Mouse (Mus musculus) lung, adult 2 months (tissue): Measurements from ENCODE around the gene Aldh3b2. TPM values are rescaled to one million over a fixed set of nuclear protein-coding genes. Genes with fewer than 3 reads are reported as not detected.

Source experiments
- DNase-seq: peaks from one replicate; pipeline ENCODE4 v3.0.0; 2022
- H3K4me1 ChIP-seq: fragments of 200-500 bp; 2 replicates; pipeline ENCODE4 v1.6.1; 2011; ENCODE audit warnings: low read length; ENCODE audit not compliant: control insufficient read depth, insufficient read depth
- H3K4me3 ChIP-seq: fragments of 200-500 bp; replicated peaks from 2 replicates; pipeline ENCODE3; 2011; ENCODE audit warnings: low read depth, mild to moderate bottlenecking, control low read depth, low read length; ENCODE audit errors: extremely low read depth
- CTCF ChIP-seq: fragments of 200-500 bp; IDR thresholded peaks from 2 replicates; pipeline ENCODE4 v1.5.1; 2011; ENCODE audit warnings: mild to moderate bottlenecking, low read length, control low read depth; ENCODE audit not compliant: insufficient read depth
- POLR2A ChIP-seq: fragments of 200-500 bp; IDR thresholded peaks from 2 replicates; pipeline ENCODE4 v1.6.1; 2011; ENCODE audit warnings: low read depth, mild to moderate bottlenecking, control low read depth, low read length, borderline replicate concordance; ENCODE audit errors: extremely low read depth
- WGBS: fragments of 180-500 bp; shearing (Covaris S2); methylation state at CpG from one replicate; pipeline ENCODE4 v1.1.7; 2018; 5-methylcytosine and 5-hydroxymethylcytosine counted together
- polyA plus RNA-seq: library from polyadenylated mRNA; depleted of rRNA; stranded (reverse); fragments of >200 nt; gene quantifications from 2 replicates; pipeline ENCODE4 v1.2.3, GENCODE M21; 2012; rRNA removed

The Aldh3b2 gene
- polyA plus RNA-seq, 1 experiment = 21.7 TPM

- no peak for DNase-seq
- no peak overlapping the region for H3K4me3 ChIP-seq
- H3K4me1 ChIP-seq = peaks cover 3% of the 10 kb centered on the region
- TF ChIP-seq POLR2A = no peak
- no peak for TF ChIP-seq CTCF
These were observed 42.7 kb downstream of the Aldh3b2 start for GRCm38 (mm10) chr19:4014802-4015201.

- H3K4me1 ChIP-seq = peaks cover 3% of the 10 kb centered on the region
- TF ChIP-seq CTCF (no peak), POLR2A (no peak)
- H3K4me3 ChIP-seq = no peak overlapping the region
- no peak for DNase-seq
- WGBS = 61% methylated on average over 5 of the region's 5 CpGs
These were observed 43.5 kb downstream of the Aldh3b2 start for GRCm38 (mm10) chr19:4015635-4016034.

- WGBS = 55% methylated on average over 10 of the region's 10 CpGs
- H3K4me1 ChIP-seq = peaks cover under 1% of the 10 kb centered on the region; the same call in 1 of the 2 replicates
- no peak for TF ChIP-seq POLR2A
- TF ChIP-seq CTCF = no peak
- no peak overlapping the region for H3K4me3 ChIP-seq
- no peak for DNase-seq
These were observed 45.9 kb downstream of the Aldh3b2 start for GRCm38 (mm10) chr19:4017921-4018587.

GRCm38 (mm10) chr19:4018743-4019583, 46.8 kb downstream of the Aldh3b2 start:
- H3K4me1 ChIP-seq = no peaks in the 10 kb centered on the region
- 16% methylated on average over 18 of the region's 18 CpGs for WGBS
- H3K4me3 ChIP-seq = no peak overlapping the region
- DNase-seq = peak; percentile 73
- no peak for TF ChIP-seq POLR2A
- peak; percentile 85 for TF ChIP-seq CTCF

- H3K4me3 ChIP-seq = no peak overlapping the region
- no peaks in the 10 kb centered on the region for H3K4me1 ChIP-seq
- WGBS = 37% methylated on average over 7 of the region's 7 CpGs
- TF ChIP-seq CTCF (no peak), POLR2A (no peak)
- no peak for DNase-seq
These were observed 51.1 kb downstream of the Aldh3b2 start for GRCm38 (mm10) chr19:4023185-4023584.

GRCm38 (mm10) chr19:4027576-4027975, 55.4 kb downstream of the Aldh3b2 start:
- DNase-seq = no peak
- no peaks in the 10 kb centered on the region for H3K4me1 ChIP-seq
- no peak for TF ChIP-seq CTCF
- H3K4me3 ChIP-seq = no peak overlapping the region

Other genes starting within 250 kb of the Aldh3b2 start
- 19.6 and 23.7 TPM in 2 replicates for gene Kmt5b, start 204.9 kb upstream of the Aldh3b2 start, polyA plus RNA-seq
- 75.9 and 81.6 TPM in 2 replicates for gene Chka, start 120.6 kb upstream of the Aldh3b2 start, polyA plus RNA-seq
- 157 and 164 TPM in 2 replicates for gene Tcirg1, start 65.2 kb upstream of the Aldh3b2 start, polyA plus RNA-seq
- gene Ndufs8, start 59.6 kb upstream of the Aldh3b2 start, polyA plus RNA-seq = 157 and 189 TPM in 2 replicates
- 71.9 and 85.0 TPM in 2 replicates for gene Aldh3b1, start 42.5 kb upstream of the Aldh3b2 start, polyA plus RNA-seq
- 169 and 180 TPM in 2 replicates for gene Unc93b1, start 37.1 kb upstream of the Aldh3b2 start, polyA plus RNA-seq
- gene Aldh3b3, start 13.7 kb upstream of the Aldh3b2 start, polyA plus RNA-seq = 0.08 and 0.21 TPM in 2 replicates
- 27.7 and 29.8 TPM in 2 replicates for gene Acy3, start 14.2 kb downstream of the Aldh3b2 start, polyA plus RNA-seq
- gene Tbx10, start 20.4 kb downstream of the Aldh3b2 start, polyA plus RNA-seq = 0.06 TPM in 1 of 2 replicates, not detected in the other
- gene Nudt8, start 28.3 kb downstream of the Aldh3b2 start, polyA plus RNA-seq = 7.6 and 13.3 TPM in 2 replicates
- gene Gm49405, start 28.3 kb downstream of the Aldh3b2 start, polyA plus RNA-seq = 1.7 and 1.8 TPM in 2 replicates
- gene Doc2g, start 31.0 kb downstream of the Aldh3b2 start, polyA plus RNA-seq = 12.6 and 18.0 TPM in 2 replicates
- gene Ndufv1, start 40.5 kb downstream of the Aldh3b2 start, polyA plus RNA-seq = 99.4 and 127 TPM in 2 replicates
- gene Gstp1, start 65.7 kb downstream of the Aldh3b2 start, polyA plus RNA-seq = 480 and 656 TPM in 2 replicates
- gene Gstp2, start 73.7 kb downstream of the Aldh3b2 start, polyA plus RNA-seq = 47.4 and 87.8 TPM in 2 replicates
- 14.4 and 15.9 TPM in 2 replicates for gene Gstp3, start 87.2 kb downstream of the Aldh3b2 start, polyA plus RNA-seq
- gene Cabp2, start 109.2 kb downstream of the Aldh3b2 start, polyA plus RNA-seq = 0.86 and 0.91 TPM in 2 replicates
- 200 and 245 TPM in 2 replicates for gene Cdk2ap2, start 124.9 kb downstream of the Aldh3b2 start, polyA plus RNA-seq
- 152 and 163 TPM in 2 replicates for gene Pitpnm1, start 127.7 kb downstream of the Aldh3b2 start, polyA plus RNA-seq
- 108 and 123 TPM in 2 replicates for gene Aip, start 153.5 kb downstream of the Aldh3b2 start, polyA plus RNA-seq
- 0.05 and 0.08 TPM in 2 replicates for gene Gpr152, start 167.5 kb downstream of the Aldh3b2 start, polyA plus RNA-seq
- gene Cabp4, start 171.7 kb downstream of the Aldh3b2 start, polyA plus RNA-seq = 0.08 TPM in 1 of 2 replicates, not detected in the other
- gene Coro1b, start 176.3 kb downstream of the Aldh3b2 start, polyA plus RNA-seq = 260 and 262 TPM in 2 replicates
- gene Ptprcap, start 181.3 kb downstream of the Aldh3b2 start, polyA plus RNA-seq = 55.0 and 75.4 TPM in 2 replicates
- gene Rps6kb2, start 191.0 kb downstream of the Aldh3b2 start, polyA plus RNA-seq = 35.2 and 51.2 TPM in 2 replicates
- 7.9 and 14.4 TPM in 2 replicates for gene Carns1, start 203.2 kb downstream of the Aldh3b2 start, polyA plus RNA-seq
- 23.6 and 24.2 TPM in 2 replicates for gene Tbc1d10c, start 219.0 kb downstream of the Aldh3b2 start, polyA plus RNA-seq
- gene Ppp1ca, start 219.7 kb downstream of the Aldh3b2 start, polyA plus RNA-seq = 373 and 384 TPM in 2 replicates
- 32.3 and 36.9 TPM in 2 replicates for gene Rad9a, start 229.3 kb downstream of the Aldh3b2 start, polyA plus RNA-seq
- 34.0 and 42.0 TPM in 2 replicates for gene Clcf1, start 241.9 kb downstream of the Aldh3b2 start, polyA plus RNA-seq
- not detected in 2 replicates for gene AC109138.7, start 242.0 kb downstream of the Aldh3b2 start, polyA plus RNA-seq